Mouse (Mus musculus) embryonic facial prominence, embryonic 11.5 days (tissue): Measurements from ENCODE around the gene Capn2. TPM values are rescaled to one million over a fixed set of nuclear protein-coding genes. Genes with fewer than 3 reads are reported as not detected.
A peak's percentile ranks its signal among the peaks of the same experiment; 100 is the strongest.

Experiments
- ATAC-seq: fragments of 200-750 bp; cut with Nextera tagmentation; replicated peaks from 2 replicates; pipeline ENCODE4 v1.8.0; 2017; ENCODE audit warnings: low read depth; ENCODE audit not compliant: insufficient number of reproducible peaks, low FRiP score, low TSS enrichment
- DNase-seq: peaks from one replicate; pipeline ENCODE4 v3.0.0-alpha.2; 2015; ENCODE audit warnings: low spot score
- H3K27ac ChIP-seq: fragments of 300-500 bp; sonication (generic); replicated peaks from 2 replicates; pipeline ENCODE4 v1.5.1; 2014; ENCODE audit warnings: mild to moderate bottlenecking, low read depth, low read length, control low read depth
- H3K27me3 ChIP-seq: fragments of 300-500 bp; sonication (generic); 2 replicates; pipeline ENCODE4 v1.6.1; 2014; ENCODE audit warnings: mild to moderate bottlenecking, low read length, moderate library complexity, mixed read lengths; ENCODE audit not compliant: control insufficient read depth, insufficient read depth
- H3K36me3 ChIP-seq: fragments of 300-500 bp; sonication (generic); replicated peaks from 2 replicates; pipeline ENCODE4 v1.6.1; 2014; ENCODE audit warnings: low read depth, mild to moderate bottlenecking, low read length, moderate library complexity, mixed read lengths; ENCODE audit not compliant: control insufficient read depth, insufficient read depth
- H3K4me1 ChIP-seq: fragments of 300-500 bp; sonication (generic); 2 replicates; pipeline ENCODE4 v1.6.1; 2014; ENCODE audit warnings: low read length, mixed read lengths; ENCODE audit not compliant: control insufficient read depth, insufficient read depth
- H3K4me2 ChIP-seq: fragments of 300-500 bp; sonication (generic); 2 replicates; pipeline ENCODE4 v1.6.1; 2014; ENCODE audit warnings: low read depth, mild to moderate bottlenecking, control low read depth, low read length, moderate library complexity
- H3K4me3 ChIP-seq: fragments of 300-500 bp; sonication (generic); 2 replicates; pipeline ENCODE4 v1.5.1; 2014; ENCODE audit warnings: low read depth, low read length, control low read depth
- H3K9ac ChIP-seq: fragments of 300-500 bp; sonication (generic); replicated peaks from 2 replicates; pipeline ENCODE4 v1.6.1; 2014; ENCODE audit warnings: mild to moderate bottlenecking, control low read depth, low read length
- H3K9me3 ChIP-seq: fragments of 300-500 bp; sonication (generic); replicated peaks from 2 replicates; pipeline ENCODE4 v1.6.1; 2016; ENCODE audit warnings: mild to moderate bottlenecking, low read length, inconsistent platforms, mixed read lengths; ENCODE audit not compliant: control insufficient read depth
- WGBS: fragments of 180-500 bp; shearing (Covaris S2); extraction: QIAGEN DNeasy Blood & Tissue Kit; methylation state at CpG from one replicate; pipeline ENCODE4 v1.1.7; 2014; 5-methylcytosine and 5-hydroxymethylcytosine counted together
- polyA plus RNA-seq: library from polyadenylated mRNA; unstranded; fragments of >200 nt; fragmentation: Nextera tagmentation; extraction: Ambion mirVana; gene quantifications from 2 replicates; pipeline ENCODE4 v1.2.1, GENCODE M21; 2014

The Capn2 gene
- polyA plus RNA-seq, 1 experiment from 2014 or later: 80.8 TPM

GRCm38 (mm10) chr1:182558271-182558670 is 40.9 kb upstream of the Capn2 start:
- no peak overlapping the region for H3K9ac ChIP-seq
- ATAC-seq (no peak), DNase-seq (no peak)
- H3K4me1 ChIP-seq: no peaks in the 10 kb centered on the region
- no peaks in the 10 kb centered on the region for H3K27me3 ChIP-seq
- H3K4me2 ChIP-seq: no peak overlapping the region
- 80% methylated on average over 4 of the region's 4 CpGs for WGBS
- no peak overlapping the region for H3K27ac ChIP-seq
- no peaks in the 10 kb centered on the region for H3K9me3 ChIP-seq
- H3K4me3 ChIP-seq: no peak overlapping the region
- no peaks in the 10 kb centered on the region for H3K36me3 ChIP-seq

- Histone ChIP-seq H3K36me3 (no peaks in the 10 kb centered on the region), H3K27ac (no peak overlapping the region), H3K4me2 (no peak overlapping the region), H3K4me1 (no peaks in the 10 kb centered on the region), H3K9me3 (no peaks in the 10 kb centered on the region), H3K27me3 (no peaks in the 10 kb centered on the region), H3K9ac (no peak overlapping the region), H3K4me3 (no peak overlapping the region)
- 60% methylated on average over 12 of the region's 12 CpGs for WGBS
- peak; percentile 69 for DNase-seq
- no peak for ATAC-seq
Observed at GRCm38 (mm10) chr1:182553649-182554375, 36.4 kb upstream of the Capn2 start.

GRCm38 (mm10) chr1:182550761-182551160 is 33.4 kb upstream of the Capn2 start:
- DNase-seq: no peak
- Histone ChIP-seq H3K4me2 (no peak overlapping the region), H3K9ac (no peak overlapping the region), H3K4me3 (no peak overlapping the region), H3K36me3 (no peaks in the 10 kb centered on the region), H3K27ac (no peak overlapping the region), H3K9me3 (no peaks in the 10 kb centered on the region; the same call in 1 of the 2 replicates), H3K27me3 (no peaks in the 10 kb centered on the region), H3K4me1 (no peaks in the 10 kb centered on the region)
- WGBS: 83% methylated on average over 8 of the region's 8 CpGs
- ATAC-seq: no peak

- no peak for DNase-seq
- WGBS: 76% methylated on average over 1 of the region's 1 CpGs
Observed at GRCm38 (mm10) chr1:182543906-182544305, 26.5 kb upstream of the Capn2 start.

GRCm38 (mm10) chr1:182543136-182543535 is 25.7 kb upstream of the Capn2 start:
- Histone ChIP-seq H3K27ac (no peak overlapping the region), H3K9me3 (no peaks in the 10 kb centered on the region; the same call in 1 of the 2 replicates), H3K27me3 (no peaks in the 10 kb centered on the region), H3K4me1 (no peaks in the 10 kb centered on the region), H3K9ac (no peak overlapping the region), H3K36me3 (no peaks in the 10 kb centered on the region), H3K4me2 (no peak overlapping the region), H3K4me3 (no peak overlapping the region)
- ATAC-seq (no peak), DNase-seq (no peak)
- 86% methylated on average over 8 of the region's 8 CpGs for WGBS

More at GRCm38 (mm10) chr1:182543906-182544305, 26.5 kb upstream of the Capn2 start:
- H3K36me3 ChIP-seq: no peaks in the 10 kb centered on the region
- ATAC-seq: no peak
- H3K9me3 ChIP-seq: no peaks in the 10 kb centered on the region; the same call in 1 of the 2 replicates
- H3K4me1 ChIP-seq: no peaks in the 10 kb centered on the region
- H3K4me2 ChIP-seq: no peak overlapping the region
- no peak overlapping the region for H3K9ac ChIP-seq
- H3K27me3 ChIP-seq: no peaks in the 10 kb centered on the region
- H3K27ac ChIP-seq: no peak overlapping the region
- H3K4me3 ChIP-seq: no peak overlapping the region

- H3K27ac ChIP-seq: no peak overlapping the region
- WGBS: 74% methylated on average over 5 of the region's 5 CpGs
- no peaks in the 10 kb centered on the region for H3K4me1 ChIP-seq
- no peak overlapping the region for H3K9ac ChIP-seq
- no peak overlapping the region for H3K4me3 ChIP-seq
- no peaks in the 10 kb centered on the region for H3K36me3 ChIP-seq
- no peaks in the 10 kb centered on the region; the same call in 1 of the 2 replicates for H3K9me3 ChIP-seq
- DNase-seq (no peak), ATAC-seq (no peak)
- H3K4me2 ChIP-seq: no peak overlapping the region
- no peaks in the 10 kb centered on the region for H3K27me3 ChIP-seq
Observed at GRCm38 (mm10) chr1:182542110-182542509, 24.7 kb upstream of the Capn2 start.

GRCm38 (mm10) chr1:182539023-182539940 is 21.9 kb upstream of the Capn2 start:
- H3K36me3 ChIP-seq: no peaks in the 10 kb centered on the region
- no peaks in the 10 kb centered on the region for H3K9me3 ChIP-seq
- ATAC-seq (peak; percentile 83), DNase-seq (peak; percentile 93)
- no peak overlapping the region for H3K27ac ChIP-seq
- H3K4me1 ChIP-seq: no peaks in the 10 kb centered on the region
- H3K27me3 ChIP-seq: no peaks in the 10 kb centered on the region
- peak overlapping the region; percentile 58 for H3K9ac ChIP-seq
- peak overlapping the region; percentile 21 for H3K4me3 ChIP-seq
- H3K4me2 ChIP-seq: peak overlapping the region; percentile 43
- WGBS: 20% methylated on average over 9 of the region's 9 CpGs

- no peak overlapping the region for H3K4me2 ChIP-seq
- no peaks in the 10 kb centered on the region for H3K9me3 ChIP-seq
- DNase-seq (no peak), ATAC-seq (no peak)
- no peaks in the 10 kb centered on the region for H3K36me3 ChIP-seq
- 82% methylated on average over 3 of the region's 3 CpGs for WGBS
- no peak overlapping the region for H3K9ac ChIP-seq
- H3K27ac ChIP-seq: no peak overlapping the region
- H3K4me3 ChIP-seq: no peak overlapping the region
- H3K4me1 ChIP-seq: no peaks in the 10 kb centered on the region
- no peaks in the 10 kb centered on the region for H3K27me3 ChIP-seq
Observed at GRCm38 (mm10) chr1:182535080-182535481, 17.7 kb upstream of the Capn2 start.
